Mouse (Mus musculus): ENCODE measurements around the gene Cfc1.

The Cfc1 gene

GRCm38 (mm10) chr1:34553690-34554089, 18.2 kb downstream of the Cfc1 start:
- DNase-seq (ENCODE audit: low spot score in 2 of 2): no peak

- DNase-seq (ENCODE audit: low spot score in 2 of 2): no peak
Observed at GRCm38 (mm10) chr1:34554275-34554674, 18.8 kb downstream of the Cfc1 start.

GRCm38 (mm10) chr1:34560843-34561242, 25.4 kb downstream of the Cfc1 start, which contains the start of gene Prss40:
Gene Prss40 (minus strand): TSS chr1:34560943.
- DNase-seq (ENCODE audit: low spot score in 2 of 2): no peak

- DNase-seq (ENCODE audit: low spot score in 2 of 2): no peak
Observed at GRCm38 (mm10) chr1:34564383-34565045, 29.1 kb downstream of the Cfc1 start.

GRCm38 (mm10) chr1:34568120-34568519, 32.7 kb downstream of the Cfc1 start:
- DNase-seq (ENCODE audit: low spot score in 2 of 2): no peak

- no peak for DNase-seq (ENCODE audit: low spot score in 2 of 2)
Observed at GRCm38 (mm10) chr1:34569876-34570275, 34.4 kb downstream of the Cfc1 start.

- DNase-seq (ENCODE audit: low spot score in 2 of 2): no peak
Observed at GRCm38 (mm10) chr1:34571431-34571830, 36.0 kb downstream of the Cfc1 start.

- no peak for DNase-seq (ENCODE audit: low spot score in 2 of 2)
Observed at GRCm38 (mm10) chr1:34573221-34573620, 37.8 kb downstream of the Cfc1 start.

- peak; percentile 18 to 73 for DNase-seq (ENCODE audit: low spot score in 2 of 2)
Observed at GRCm38 (mm10) chr1:34578851-34579781, 43.7 kb downstream of the Cfc1 start, which contains the start of gene Amer3. Gene Amer3 (plus strand): TSS chr1:34579657.

- DNase-seq (ENCODE audit: low spot score in 2 of 2): no peak
Observed at GRCm38 (mm10) chr1:34579782-34580356, 44.4 kb downstream of the Cfc1 start.

- no peak for DNase-seq (ENCODE audit: low spot score in 2 of 2)
Observed at GRCm38 (mm10) chr1:34582218-34582617, 46.8 kb downstream of the Cfc1 start.

- no peak for DNase-seq (ENCODE audit: low spot score in 2 of 2)
Observed at GRCm38 (mm10) chr1:34583821-34584263, 48.4 kb downstream of the Cfc1 start.

- no peak for DNase-seq (ENCODE audit: low spot score in 2 of 2)
Observed at GRCm38 (mm10) chr1:34584736-34585135, 49.3 kb downstream of the Cfc1 start.

- DNase-seq (ENCODE audit: low spot score in 2 of 2): no peak
Observed at GRCm38 (mm10) chr1:34587298-34588096, 52.0 kb downstream of the Cfc1 start.

Measured in spleen, postnatal 10 days (tissue).